Mouse (Mus musculus) midbrain, embryonic 16.5 days (tissue): ENCODE measurements around the gene Usp1. TPM values are rescaled to one million over a fixed set of nuclear protein-coding genes. Genes with fewer than 3 reads are reported as not detected.

Experiments used
- ATAC-seq: fragments of 200-750 bp; cut with Nextera tagmentation; 2 replicates; pipeline ENCODE4 v1.8.0; 2017; ENCODE audit warnings: moderate TSS enrichment
- H3K27ac ChIP-seq: fragments of 300-500 bp; sonication (generic); 2 replicates; pipeline ENCODE4 v1.5.1; 2014; ENCODE audit warnings: mild to moderate bottlenecking, low read length, mixed read lengths
- H3K27me3 ChIP-seq: fragments of 300-500 bp; sonication (generic); 2 replicates; pipeline ENCODE4 v1.6.1; 2014; ENCODE audit warnings: low read depth, low read length, mixed read lengths; ENCODE audit not compliant: control insufficient read depth, insufficient read depth
- H3K36me3 ChIP-seq: fragments of 300-500 bp; sonication (generic); 2 replicates; pipeline ENCODE4 v1.6.1; 2014; ENCODE audit warnings: mild to moderate bottlenecking, low read length, moderate library complexity, mixed read lengths; ENCODE audit not compliant: control insufficient read depth, insufficient read depth
- H3K4me1 ChIP-seq: fragments of 300-500 bp; sonication (generic); 2 replicates; pipeline ENCODE4 v1.6.1; 2014; ENCODE audit warnings: mild to moderate bottlenecking, low read length, mixed read lengths; ENCODE audit not compliant: control insufficient read depth, insufficient read depth
- H3K4me2 ChIP-seq: fragments of 300-500 bp; sonication (generic); 2 replicates; pipeline ENCODE4 v1.6.1; 2014; ENCODE audit warnings: mild to moderate bottlenecking, low read length, mixed read lengths
- H3K4me3 ChIP-seq: fragments of 300-500 bp; sonication (generic); 2 replicates; pipeline ENCODE4 v1.5.1; 2014; ENCODE audit warnings: low read depth, mild to moderate bottlenecking, low read length, moderate library complexity, mixed read lengths
- H3K9ac ChIP-seq: fragments of 300-500 bp; sonication (generic); 2 replicates; pipeline ENCODE4 v1.6.1; 2014; ENCODE audit warnings: low read depth, low read length, mixed read lengths
- H3K9me3 ChIP-seq: fragments of 300-500 bp; sonication (generic); replicated peaks from 2 replicates; pipeline ENCODE4 v1.6.1; 2014; ENCODE audit warnings: mild to moderate bottlenecking, low read length, mixed read lengths; ENCODE audit not compliant: control insufficient read depth, poor library complexity, severe bottlenecking
- WGBS: fragments of 180-500 bp; shearing (Covaris S2); extraction: QIAGEN DNeasy Blood & Tissue Kit; methylation state at CpG from one replicate; pipeline ENCODE4 v1.1.7; 2014; 5-methylcytosine and 5-hydroxymethylcytosine counted together
- polyA plus RNA-seq: library from polyadenylated mRNA; unstranded; fragments of >200 nt; fragmentation: Nextera tagmentation; extraction: Ambion mirVana; gene quantifications from 2 replicates; pipeline ENCODE4 v1.2.1, GENCODE M21; 2015

Usp1 gene
- polyA plus RNA-seq, result 21.6 and 24.6 TPM in 2 replicates

GRCm38 (mm10) chr4:98923568-98924070 is at the start of gene Usp1:
Gene Usp1, plus strand, starts transcription at chr4:98923810.
- Histone ChIP-seq H3K27ac (peak within 1 kb of the TSS; percentile 100), H3K9me3 (no peaks in the 10 kb centered on the region), H3K36me3 (no peaks in the 10 kb centered on the region), H3K4me1 (peaks cover 19% of the 10 kb centered on the region), H3K4me2 (peak within 1 kb of the TSS; percentile 90), H3K9ac (peak within 1 kb of the TSS; percentile 87), H3K4me3 (peak within 1 kb of the TSS; percentile 88), H3K27me3 (no peaks in the 10 kb centered on the region)
- peak; percentile 72 for ATAC-seq
- under 1% methylated on average over 57 of the region's 67 CpGs for whole genome bisulfite sequencing

GRCm38 (mm10) chr4:98882706-98883105 is 40.9 kb upstream of the Usp1 start:
- 84% methylated on average over 3 of the region's 3 CpGs for WGBS

DNA sequence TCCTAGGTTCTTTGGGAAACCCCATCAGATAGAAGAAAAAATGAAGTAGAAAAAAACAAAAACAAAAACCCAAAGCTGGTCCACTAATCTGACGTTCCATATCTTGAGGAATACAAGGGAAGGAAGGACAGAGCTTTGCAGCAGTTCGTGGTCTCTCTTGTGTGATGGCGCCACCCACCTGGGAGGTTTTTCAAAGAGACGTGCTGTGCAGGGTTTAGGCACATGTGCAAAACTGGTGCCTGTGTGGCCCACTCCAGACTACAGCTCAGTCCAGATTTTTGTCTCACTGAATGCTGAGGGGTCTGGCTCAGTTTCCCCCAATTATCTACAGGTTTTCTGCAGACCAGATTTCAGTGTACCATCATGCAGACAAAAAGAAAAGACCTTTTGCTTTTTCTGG is 37.2 kb upstream of the Usp1 start:
- Histone ChIP-seq H3K4me2 (no peak overlapping the region), H3K27ac (no peak overlapping the region), H3K36me3 (no peaks in the 10 kb centered on the region), H3K4me1 (no peaks in the 10 kb centered on the region), H3K9ac (no peak overlapping the region), H3K4me3 (no peak overlapping the region), H3K9me3 (no peaks in the 10 kb centered on the region), H3K27me3 (no peaks in the 10 kb centered on the region)
- ATAC-seq, result no peak
- WGBS, result 76% methylated on average over 4 of the region's 4 CpGs

More at GRCm38 (mm10) chr4:98882706-98883105, 40.9 kb upstream of the Usp1 start:
- Histone ChIP-seq H3K27me3 (no peaks in the 10 kb centered on the region), H3K4me3 (no peak overlapping the region), H3K9ac (no peak overlapping the region), H3K4me2 (no peak overlapping the region), H3K36me3 (no peaks in the 10 kb centered on the region), H3K27ac (no peak overlapping the region), H3K9me3 (no peaks in the 10 kb centered on the region), H3K4me1 (no peaks in the 10 kb centered on the region)
- no peak for ATAC-seq

GRCm38 (mm10) chr4:98887148-98887547 is 36.5 kb upstream of the Usp1 start:
- no peaks in the 10 kb centered on the region for H3K36me3 ChIP-seq
- H3K27me3 ChIP-seq, result no peaks in the 10 kb centered on the region
- H3K4me3 ChIP-seq, result no peak overlapping the region
- no peak overlapping the region for H3K27ac ChIP-seq
- 22% methylated on average over 10 of the region's 10 CpGs for WGBS
- no peak overlapping the region for H3K4me2 ChIP-seq
- H3K4me1 ChIP-seq, result no peaks in the 10 kb centered on the region
- H3K9ac ChIP-seq, result no peak overlapping the region
- ATAC-seq, result peak; percentile 86
- no peaks in the 10 kb centered on the region for H3K9me3 ChIP-seq

DNA sequence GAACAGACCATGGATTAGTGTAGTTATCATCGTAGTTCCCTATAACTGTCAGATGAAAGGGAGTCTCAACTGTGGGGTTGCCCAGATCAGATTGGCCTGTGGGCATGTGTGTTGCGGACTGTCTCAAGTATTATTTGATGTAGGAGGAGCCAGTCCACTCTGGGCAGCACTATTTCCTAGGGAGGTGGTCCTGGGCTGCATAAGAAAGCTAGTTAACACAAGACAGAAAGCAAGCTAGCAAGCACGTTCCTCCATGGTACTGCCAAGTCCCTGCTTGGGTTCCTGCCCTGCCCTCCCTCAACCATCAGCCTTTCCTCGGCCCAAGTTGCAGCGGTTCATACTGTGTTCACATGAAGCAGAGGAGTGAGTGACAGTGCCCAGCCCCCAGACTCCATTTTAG is 13.4 kb upstream of the Usp1 start:
- Histone ChIP-seq H3K36me3 (no peaks in the 10 kb centered on the region), H3K27me3 (no peaks in the 10 kb centered on the region), H3K4me2 (no peak overlapping the region), H3K4me3 (no peak overlapping the region), H3K9me3 (no peaks in the 10 kb centered on the region), H3K9ac (no peak overlapping the region), H3K27ac (no peak overlapping the region), H3K4me1 (no peaks in the 10 kb centered on the region)
- no peak for ATAC-seq
- WGBS, result 89% methylated on average over 5 of the region's 5 CpGs

GRCm38 (mm10) chr4:98917724-98918123 is 5.9 kb upstream of the Usp1 start:
- Histone ChIP-seq H3K27me3 (no peaks in the 10 kb centered on the region), H3K36me3 (no peaks in the 10 kb centered on the region), H3K27ac (no peak overlapping the region), H3K9ac (no peak overlapping the region), H3K9me3 (no peaks in the 10 kb centered on the region), H3K4me1 (0 out of 2 replicates have a peak, but pooled peaks cover 3% of the 10 kb centered on the region), H3K4me3 (no peak overlapping the region), H3K4me2 (no peak overlapping the region)
- no peak for ATAC-seq
- 79% methylated on average over 2 of the region's 2 CpGs for WGBS

GRCm38 (mm10) chr4:98918204-98918603 is 5.4 kb upstream of the Usp1 start:
- Histone ChIP-seq H3K27me3 (no peaks in the 10 kb centered on the region), H3K4me2 (no peak overlapping the region), H3K4me1 (0 out of 2 replicates have a peak, but pooled peaks cover 3% of the 10 kb centered on the region), H3K36me3 (no peaks in the 10 kb centered on the region), H3K27ac (no peak overlapping the region), H3K9me3 (no peaks in the 10 kb centered on the region), H3K9ac (no peak overlapping the region), H3K4me3 (no peak overlapping the region)
- no peak for ATAC-seq
- WGBS, result 88% methylated on average over 1 of the region's 1 CpGs

DNA sequence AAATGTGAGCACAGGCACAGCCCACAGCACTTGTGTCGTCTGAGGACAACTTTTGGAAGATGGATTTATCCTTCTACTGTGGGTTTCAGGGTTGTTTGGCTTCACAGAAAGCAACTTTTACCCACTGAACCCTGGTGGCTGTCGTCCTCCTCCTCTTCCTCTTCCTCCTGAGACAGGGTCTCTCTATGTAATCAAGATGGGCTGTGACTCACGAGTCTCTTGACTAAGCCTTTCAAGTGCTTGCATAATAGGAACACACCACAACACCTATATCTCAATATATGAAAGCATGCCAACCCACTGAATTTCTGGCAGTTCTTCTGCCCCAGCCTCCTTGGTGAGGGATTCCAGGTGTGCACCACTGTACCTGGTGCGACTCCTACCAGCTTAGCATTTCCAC is 2.7 kb upstream of the Usp1 start:
- ATAC-seq, result no peak
- Histone ChIP-seq H3K36me3 (no peaks in the 10 kb centered on the region), H3K27ac (no peak overlapping the region), H3K27me3 (no peaks in the 10 kb centered on the region), H3K9me3 (no peaks in the 10 kb centered on the region), H3K9ac (no peak overlapping the region), H3K4me1 (peaks cover 18% of the 10 kb centered on the region), H3K4me2 (no peak overlapping the region), H3K4me3 (no peak overlapping the region)
- 85% methylated on average over 4 of the region's 4 CpGs for WGBS

DNA sequence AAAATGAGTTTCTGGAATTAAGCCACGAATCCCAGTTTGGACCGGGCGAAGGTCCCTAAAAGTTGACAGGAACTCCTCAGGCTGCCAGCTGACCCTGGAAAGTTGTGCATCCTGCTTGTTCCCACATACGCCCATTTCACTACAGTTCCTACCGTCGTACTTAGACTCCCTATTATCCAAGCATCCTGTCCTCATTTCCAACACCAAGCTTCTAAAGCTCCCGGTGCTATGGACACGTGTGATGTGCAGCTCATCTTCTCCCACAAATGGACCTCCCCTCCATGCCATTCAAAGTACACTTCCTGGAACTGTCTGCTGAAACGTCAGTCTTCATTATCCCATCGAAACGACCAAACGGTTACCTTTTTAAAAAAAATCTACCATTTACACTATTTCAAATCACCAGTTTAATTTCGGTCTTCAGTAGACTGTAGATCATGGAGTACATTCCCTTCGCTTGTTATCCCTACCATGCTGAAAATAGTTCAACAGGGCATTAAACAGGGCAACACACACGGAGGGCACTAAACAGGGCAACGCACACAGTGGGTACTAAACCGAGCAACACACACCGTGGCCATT is 1.5 kb upstream of the Usp1 start:
- Histone ChIP-seq H3K4me2 (peak overlapping the region; percentile 90), H3K4me3 (peak overlapping the region; percentile 88), H3K27me3 (no peaks in the 10 kb centered on the region), H3K36me3 (no peaks in the 10 kb centered on the region), H3K9me3 (no peaks in the 10 kb centered on the region), H3K27ac (peak overlapping the region; percentile 100), H3K9ac (peak overlapping the region; percentile 85), H3K4me1 (peaks cover 19% of the 10 kb centered on the region)
- peak; percentile 19; the same call in 1 of the 2 replicates for ATAC-seq
- 14% methylated on average over 18 of the region's 18 CpGs for WGBS
